Mouse (Mus musculus) brain, adult 2 months (tissue): ENCODE measurements around the gene Rap1gap.

Source experiments
- DNase-seq: peaks from one replicate; pipeline ENCODE4 v3.0.0; 2011; ENCODE audit warnings: low read depth, low spot score

Gene Rap1gap

GRCm38 (mm10) chr4:137722692-137723427 is 58.3 kb downstream of the Rap1gap start:
- peak; percentile 92 for DNase-seq

DNA sequence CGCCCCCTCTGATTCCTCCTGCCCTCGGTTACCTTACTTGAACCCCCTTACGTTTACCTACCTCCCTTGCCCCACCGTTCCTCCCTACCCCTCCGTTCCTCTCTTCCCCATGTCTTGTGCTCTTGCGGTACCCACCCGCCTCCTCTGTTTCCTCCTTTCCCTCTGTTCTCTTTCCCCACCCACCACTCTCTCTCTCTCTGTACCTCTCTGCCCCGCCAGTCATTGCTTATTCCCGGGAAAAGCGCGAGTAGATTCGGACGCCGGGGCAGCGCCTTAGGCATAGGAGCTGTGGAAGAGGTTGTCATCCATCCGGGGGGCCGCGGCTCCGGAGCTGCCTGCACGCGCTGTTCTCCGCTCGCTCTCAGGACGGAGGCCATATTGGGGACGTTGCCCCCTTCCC is 59.0 kb downstream of the Rap1gap start:
- DNase-seq, result peak; percentile 57

- no peak for DNase-seq
Observed at GRCm38 (mm10) chr4:137724212-137724611, 59.7 kb downstream of the Rap1gap start.

DNA sequence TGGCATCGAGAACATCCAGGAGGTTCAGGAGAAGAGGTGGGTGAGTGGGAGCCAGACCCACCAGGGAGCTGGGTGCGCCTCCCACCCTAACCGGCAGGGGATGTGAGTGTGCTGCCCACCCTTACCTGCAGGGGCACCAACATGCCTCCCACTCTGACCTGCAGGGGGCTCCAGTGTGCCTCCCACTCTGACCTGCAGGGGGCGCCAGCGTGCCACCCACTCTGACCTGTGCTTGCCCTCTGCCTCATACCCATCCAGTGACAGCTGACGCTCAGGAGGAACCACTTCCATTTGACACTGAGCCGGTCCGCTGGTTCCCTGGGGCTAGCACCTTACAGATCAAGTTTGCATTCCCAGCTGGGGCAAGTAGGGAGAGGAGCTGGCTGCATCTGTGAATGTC is 60.2 kb downstream of the Rap1gap start:
- DNase-seq, result peak; percentile 56

DNA sequence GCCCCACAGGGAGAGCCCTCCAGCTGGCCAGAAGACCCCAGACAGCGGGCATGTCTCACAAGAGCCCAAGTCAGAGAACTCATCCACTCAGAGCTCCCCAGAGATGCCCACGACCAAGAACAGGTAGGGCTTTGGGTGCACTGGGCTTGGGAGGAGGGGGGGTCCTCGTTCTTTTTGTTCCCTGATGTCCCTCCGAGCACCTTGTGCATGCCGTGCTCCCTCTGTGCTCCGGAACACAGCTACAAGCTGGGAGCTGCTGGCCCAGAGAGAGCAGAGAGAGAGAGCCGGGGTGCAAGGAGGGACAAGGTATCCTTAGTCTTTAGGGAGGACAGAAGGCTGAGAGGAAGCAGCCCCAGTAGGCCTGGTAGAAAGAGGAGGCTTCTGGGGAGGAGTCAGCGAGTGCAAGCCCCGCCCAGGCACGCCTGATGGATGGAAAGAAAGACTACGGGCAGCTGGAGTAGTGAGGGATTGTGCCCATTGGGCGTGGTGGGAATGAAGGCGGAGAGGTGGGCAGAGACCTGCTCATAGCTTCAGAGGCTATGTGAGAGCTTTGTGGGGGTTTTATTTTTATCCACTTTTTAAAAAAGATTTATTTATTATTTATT is 61.1 kb downstream of the Rap1gap start:
- DNase-seq, result no peak

- DNase-seq, result peak; percentile 84
Observed at GRCm38 (mm10) chr4:137726739-137727505, 62.4 kb downstream of the Rap1gap start.

GRCm38 (mm10) chr4:137727506-137728187 is 63.1 kb downstream of the Rap1gap start:
- DNase-seq, result peak; percentile 74

- peak; percentile 75 for DNase-seq
Observed at GRCm38 (mm10) chr4:137728399-137729154, 64.1 kb downstream of the Rap1gap start.

GRCm38 (mm10) chr4:137729155-137729855 is 64.8 kb downstream of the Rap1gap start:
- DNase-seq, result no peak

DNA sequence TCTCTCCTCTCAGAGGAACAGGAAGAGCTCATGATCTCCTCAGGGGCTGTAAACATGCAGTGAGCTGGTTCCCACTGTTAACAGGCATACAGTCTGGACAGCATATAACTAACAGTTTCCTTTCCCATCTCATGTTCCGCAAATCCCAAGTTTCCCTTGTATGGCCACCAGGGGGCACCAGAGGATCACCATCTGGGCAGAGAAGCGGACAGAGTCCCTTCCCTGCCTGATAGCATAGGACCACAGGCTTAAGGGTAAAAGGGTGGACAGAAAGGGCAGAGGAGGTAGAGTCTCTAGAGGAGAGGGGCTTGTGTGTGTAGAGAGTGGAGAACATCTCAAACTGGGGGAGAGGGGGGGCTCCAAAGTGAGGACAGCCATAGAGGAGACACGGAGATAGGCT is 65.6 kb downstream of the Rap1gap start:
- peak; percentile 95 for DNase-seq

- peak; percentile 53 for DNase-seq
Observed at GRCm38 (mm10) chr4:137730757-137731156, 66.2 kb downstream of the Rap1gap start.

- DNase-seq, result no peak
Observed at GRCm38 (mm10) chr4:137731891-137732290, 67.4 kb downstream of the Rap1gap start.

DNA sequence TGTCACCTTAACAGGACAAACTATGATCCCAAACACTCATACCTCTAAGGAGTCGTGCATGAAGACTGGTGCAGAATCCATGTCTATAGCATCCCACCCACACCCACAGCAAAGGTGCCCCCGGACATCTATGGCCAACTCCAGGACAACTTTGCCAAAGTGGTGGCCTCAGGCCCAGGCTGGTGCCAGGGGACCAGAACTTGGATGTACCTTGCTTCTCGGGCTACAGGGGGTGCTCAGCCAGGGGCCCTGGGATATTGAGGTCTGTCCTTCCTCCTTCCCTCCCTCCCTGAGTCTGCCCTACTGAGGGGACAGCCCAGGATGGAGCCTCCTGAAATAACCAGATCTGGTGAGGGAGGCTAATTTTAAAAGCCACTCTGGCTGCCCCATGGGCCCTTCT is 67.8 kb downstream of the Rap1gap start:
- DNase-seq, result no peak

DNA sequence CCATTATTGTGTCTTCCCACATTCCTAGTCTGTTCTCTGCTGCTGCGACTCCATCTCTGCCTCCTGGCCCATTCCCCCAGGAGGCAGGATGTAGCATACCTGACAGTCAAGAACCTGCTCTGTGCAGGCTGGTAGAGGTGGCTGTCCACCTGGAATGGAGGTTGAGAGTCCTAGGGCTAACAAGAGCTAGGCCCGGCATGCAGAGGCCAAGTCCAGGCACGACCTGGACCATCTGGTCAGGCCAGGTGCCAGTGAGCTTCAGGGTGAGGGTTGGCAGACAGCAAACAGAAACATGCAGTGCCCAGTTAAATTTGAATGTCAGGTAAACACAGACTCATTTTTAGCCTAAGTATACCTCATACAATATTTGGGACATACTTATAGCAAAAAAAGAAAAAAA is 68.4 kb downstream of the Rap1gap start:
- peak; percentile 97 for DNase-seq

DNA sequence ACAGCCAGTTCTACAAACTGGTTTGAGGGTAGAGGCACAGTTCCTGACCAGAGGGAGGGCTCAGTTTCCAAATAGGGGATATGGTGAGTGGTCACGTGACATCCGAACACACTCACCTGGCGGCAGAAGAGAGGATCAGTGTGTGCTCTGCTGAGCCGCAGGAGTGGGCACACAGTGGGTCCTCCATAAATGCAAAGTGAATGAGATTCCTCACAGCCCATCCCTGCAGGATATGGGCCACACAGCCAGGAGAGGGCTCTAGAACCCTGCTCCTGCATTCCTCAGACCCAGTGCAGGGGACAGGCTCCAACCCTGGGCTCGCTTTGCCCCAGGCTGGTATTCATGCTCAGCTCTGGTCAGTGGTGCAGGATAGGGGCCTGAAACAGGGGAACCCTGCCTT is 68.9 kb downstream of the Rap1gap start:
- no peak for DNase-seq

DNA sequence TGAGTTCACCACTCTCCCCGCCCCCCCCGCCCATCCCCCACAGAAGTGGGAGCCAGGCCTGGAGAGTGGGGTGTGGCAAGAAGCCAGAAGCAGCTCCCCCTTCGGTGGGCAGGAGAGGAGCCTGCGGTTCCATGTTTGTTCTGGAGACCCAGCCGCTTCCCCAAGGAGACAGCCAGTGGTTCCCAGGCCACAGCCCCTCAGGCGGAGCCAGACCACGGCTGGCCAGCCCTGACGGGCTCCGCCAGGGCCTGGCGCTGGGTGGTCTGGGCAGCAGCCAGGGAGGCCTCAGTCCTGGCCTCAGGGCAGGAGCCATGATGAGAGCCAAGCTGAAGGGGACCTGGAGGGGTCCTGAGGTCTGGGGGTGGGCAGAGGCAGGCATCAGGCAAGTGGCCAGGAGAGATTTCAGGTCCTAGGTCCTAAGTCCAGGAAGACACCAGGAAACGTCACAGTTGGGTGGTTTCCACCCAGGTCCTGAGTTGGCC is 71.7 kb downstream of the Rap1gap start:
- no peak for DNase-seq

DNA sequence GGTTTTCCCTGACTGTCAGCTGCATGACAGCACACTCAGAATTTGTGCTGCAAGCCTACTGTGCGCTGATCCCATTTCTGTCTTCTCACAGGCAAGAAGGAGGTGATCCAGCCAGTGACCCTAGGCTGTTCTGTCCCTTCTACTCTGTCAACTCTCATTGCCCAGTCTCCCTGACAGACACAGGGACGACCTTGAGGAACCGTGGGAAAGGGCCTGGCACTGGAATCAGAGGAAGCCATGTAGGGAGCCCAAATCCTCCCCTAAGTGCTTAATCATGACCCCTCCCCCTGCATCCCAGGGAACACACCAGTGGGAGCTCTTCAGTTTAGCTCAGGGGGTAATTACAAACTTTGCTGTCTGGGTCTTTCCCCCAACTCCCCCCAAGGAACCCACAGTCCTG is 73.2 kb downstream of the Rap1gap start:
- DNase-seq, result no peak

GRCm38 (mm10) chr4:137739151-137739923 is 74.8 kb downstream of the Rap1gap start:
- peak; percentile 81 for DNase-seq

DNA sequence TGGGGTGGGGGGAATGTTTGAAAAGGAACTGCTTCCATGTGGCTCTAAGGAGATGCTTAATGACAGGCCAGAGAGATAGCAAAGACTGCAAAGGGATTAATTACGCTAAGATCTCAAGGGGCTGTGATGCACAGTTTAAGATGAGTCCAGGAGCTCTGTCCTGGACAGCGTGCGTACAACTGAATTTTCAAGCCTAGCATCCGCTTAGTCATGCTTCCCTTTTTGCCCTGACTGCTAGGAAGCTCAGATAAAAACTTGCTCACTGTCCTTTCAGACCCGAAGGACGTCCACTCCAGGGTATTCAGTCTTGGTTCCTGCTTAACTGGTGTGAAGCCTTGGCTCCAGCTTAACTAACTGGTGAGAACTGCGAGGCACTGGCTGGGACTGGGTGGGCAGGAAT is 75.8 kb downstream of the Rap1gap start:
- DNase-seq, result no peak

GRCm38 (mm10) chr4:137743791-137744190 is 79.3 kb downstream of the Rap1gap start:
- DNase-seq, result no peak
